Mouse (Mus musculus) embryonic facial prominence, embryonic 11.5 days (tissue): ENCODE measurements at regions not wholly inside any gene's neighbourhood (a gene's known extent, or its start where the extent isn't known, plus 50 kb on each side); places are given as distances from the start of the nearest gene placed in this dataset.

Source experiments
- ATAC-seq: fragments of 200-750 bp; cut with Nextera tagmentation; replicated peaks from 2 replicates; pipeline ENCODE4 v1.8.0; 2017; ENCODE audit warnings: low read depth; ENCODE audit not compliant: insufficient number of reproducible peaks, low FRiP score, low TSS enrichment
- DNase-seq: peaks from one replicate; pipeline ENCODE4 v3.0.0-alpha.2; 2015; ENCODE audit warnings: low spot score
- H3K27ac ChIP-seq: fragments of 300-500 bp; sonication (generic); replicated peaks from 2 replicates; pipeline ENCODE4 v1.5.1; 2014; ENCODE audit warnings: mild to moderate bottlenecking, low read depth, low read length, control low read depth
- H3K27me3 ChIP-seq: fragments of 300-500 bp; sonication (generic); 2 replicates; pipeline ENCODE4 v1.6.1; 2014; ENCODE audit warnings: mild to moderate bottlenecking, low read length, moderate library complexity, mixed read lengths; ENCODE audit not compliant: control insufficient read depth, insufficient read depth
- H3K36me3 ChIP-seq: fragments of 300-500 bp; sonication (generic); replicated peaks from 2 replicates; pipeline ENCODE4 v1.6.1; 2014; ENCODE audit warnings: low read depth, mild to moderate bottlenecking, low read length, moderate library complexity, mixed read lengths; ENCODE audit not compliant: control insufficient read depth, insufficient read depth
- H3K4me1 ChIP-seq: fragments of 300-500 bp; sonication (generic); 2 replicates; pipeline ENCODE4 v1.6.1; 2014; ENCODE audit warnings: low read length, mixed read lengths; ENCODE audit not compliant: control insufficient read depth, insufficient read depth
- H3K4me2 ChIP-seq: fragments of 300-500 bp; sonication (generic); 2 replicates; pipeline ENCODE4 v1.6.1; 2014; ENCODE audit warnings: low read depth, mild to moderate bottlenecking, control low read depth, low read length, moderate library complexity
- H3K4me3 ChIP-seq: fragments of 300-500 bp; sonication (generic); 2 replicates; pipeline ENCODE4 v1.5.1; 2014; ENCODE audit warnings: low read depth, low read length, control low read depth
- H3K9ac ChIP-seq: fragments of 300-500 bp; sonication (generic); replicated peaks from 2 replicates; pipeline ENCODE4 v1.6.1; 2014; ENCODE audit warnings: mild to moderate bottlenecking, control low read depth, low read length
- H3K9me3 ChIP-seq: fragments of 300-500 bp; sonication (generic); replicated peaks from 2 replicates; pipeline ENCODE4 v1.6.1; 2016; ENCODE audit warnings: mild to moderate bottlenecking, low read length, inconsistent platforms, mixed read lengths; ENCODE audit not compliant: control insufficient read depth
- WGBS: fragments of 180-500 bp; shearing (Covaris S2); extraction: QIAGEN DNeasy Blood & Tissue Kit; methylation state at CpG from one replicate; pipeline ENCODE4 v1.1.7; 2014; 5-methylcytosine and 5-hydroxymethylcytosine counted together

- 67% methylated on average over 7 of the region's 7 CpGs for WGBS
- Histone ChIP-seq H3K36me3 (no peaks in the 10 kb centered on the region), H3K4me1 (no peaks in the 10 kb centered on the region), H3K4me3 (no peak overlapping the region), H3K4me2 (no peak overlapping the region), H3K27me3 (no peaks in the 10 kb centered on the region), H3K9ac (no peak overlapping the region), H3K9me3 (no peaks in the 10 kb centered on the region), H3K27ac (no peak overlapping the region)
- no peak for DNase-seq
- ATAC-seq, result no peak
Observed at GRCm38 (mm10) chr8:93697206-93697605, 112.6 kb upstream of the Gnao1 start.

GRCm38 (mm10) chr8:93698508-93698907 lies 111.3 kb upstream of the Gnao1 start:
- no peaks in the 10 kb centered on the region for H3K9me3 ChIP-seq
- H3K4me3 ChIP-seq, result no peak overlapping the region
- no peak for ATAC-seq
- H3K36me3 ChIP-seq, result no peaks in the 10 kb centered on the region
- no peak overlapping the region for H3K9ac ChIP-seq
- H3K4me1 ChIP-seq, result no peaks in the 10 kb centered on the region
- DNase-seq, result no peak
- WGBS, result 86% methylated on average over 3 of the region's 3 CpGs
- no peak overlapping the region for H3K4me2 ChIP-seq
- H3K27ac ChIP-seq, result no peak overlapping the region
- no peaks in the 10 kb centered on the region for H3K27me3 ChIP-seq

GRCm38 (mm10) chr8:93701391-93701790 lies 108.4 kb upstream of the Gnao1 start:
- Histone ChIP-seq H3K9me3 (no peaks in the 10 kb centered on the region), H3K27me3 (no peaks in the 10 kb centered on the region), H3K4me2 (no peak overlapping the region), H3K4me1 (no peaks in the 10 kb centered on the region), H3K27ac (no peak overlapping the region), H3K36me3 (no peaks in the 10 kb centered on the region), H3K4me3 (no peak overlapping the region), H3K9ac (no peak overlapping the region)
- 66% methylated on average over 3 of the region's 3 CpGs for WGBS
- ATAC-seq, result no peak
- peak; percentile 31 for DNase-seq

- 87% methylated on average over 3 of the region's 3 CpGs for WGBS
- H3K27ac ChIP-seq, result no peak overlapping the region
Observed at GRCm38 (mm10) chr8:93712066-93712706, 97.6 kb upstream of the Gnao1 start.

GRCm38 (mm10) chr8:93713221-93713620 lies 96.5 kb upstream of the Gnao1 start:
- Histone ChIP-seq H3K4me2 (no peak overlapping the region), H3K4me3 (no peak overlapping the region), H3K27ac (no peak overlapping the region), H3K9me3 (no peaks in the 10 kb centered on the region), H3K27me3 (no peaks in the 10 kb centered on the region), H3K9ac (no peak overlapping the region), H3K36me3 (no peaks in the 10 kb centered on the region), H3K4me1 (no peaks in the 10 kb centered on the region)
- no peak for DNase-seq
- no peak for ATAC-seq
- 84% methylated on average over 2 of the region's 2 CpGs for WGBS

More at GRCm38 (mm10) chr8:93712066-93712706, 97.6 kb upstream of the Gnao1 start:
- Histone ChIP-seq H3K4me3 (no peak overlapping the region), H3K36me3 (no peaks in the 10 kb centered on the region), H3K4me2 (no peak overlapping the region), H3K4me1 (no peaks in the 10 kb centered on the region), H3K9ac (no peak overlapping the region), H3K9me3 (no peaks in the 10 kb centered on the region), H3K27me3 (no peaks in the 10 kb centered on the region)
- DNase-seq (no peak), ATAC-seq (no peak)

- no peaks in the 10 kb centered on the region for H3K4me1 ChIP-seq
- DNase-seq, result no peak
- no peak overlapping the region for H3K4me2 ChIP-seq
- H3K9me3 ChIP-seq, result no peaks in the 10 kb centered on the region
- no peak overlapping the region for H3K9ac ChIP-seq
- ATAC-seq, result no peak
- no peaks in the 10 kb centered on the region for H3K36me3 ChIP-seq
- H3K27me3 ChIP-seq, result no peaks in the 10 kb centered on the region
- H3K4me3 ChIP-seq, result no peak overlapping the region
- no peak overlapping the region for H3K27ac ChIP-seq
- 89% methylated on average over 15 of the region's 15 CpGs for WGBS
Observed at GRCm38 (mm10) chr8:93724896-93725489, 84.8 kb upstream of the Gnao1 start.

GRCm38 (mm10) chr8:93729124-93729930 lies 80.4 kb upstream of the Gnao1 start:
- DNase-seq (no peak), ATAC-seq (no peak)
- H3K36me3 ChIP-seq, result no peaks in the 10 kb centered on the region
- WGBS, result 74% methylated on average over 15 of the region's 15 CpGs
- no peaks in the 10 kb centered on the region for H3K4me1 ChIP-seq
- no peak overlapping the region for H3K9ac ChIP-seq
- H3K27ac ChIP-seq, result no peak overlapping the region
- H3K27me3 ChIP-seq, result no peaks in the 10 kb centered on the region
- no peak overlapping the region for H3K4me2 ChIP-seq
- H3K9me3 ChIP-seq, result no peaks in the 10 kb centered on the region
- no peak overlapping the region for H3K4me3 ChIP-seq
